Mouse (Mus musculus): ENCODE measurements at regions not wholly inside any gene's neighbourhood (a gene's known extent, or its start where the extent isn't known, plus 50 kb on each side); places are given as distances from the start of the nearest gene placed in this dataset.

GRCm38 (mm10) chr17:9755576-9755975 lies 86.1 kb upstream of the Pabpc6 start:
- TF ChIP-seq POLR2A (IDR thresholded peaks at IDR 0.05; ENCODE audit: borderline replicate concordance, extremely low read depth, low read depth, low read length): no peak
- TF ChIP-seq CTCF (IDR thresholded peaks at IDR 0.05; ENCODE audit: insufficient read depth, low read length): no peak

All from lung, adult 2 months (tissue).